Mouse (Mus musculus): Measurements from ENCODE around the gene Psmb4. TPM values are rescaled to one million over a fixed set of nuclear protein-coding genes. Genes with fewer than 3 reads are reported as not detected.

Psmb4 gene
- polyA plus RNA-seq, 1 experiment: 353 TPM

- no peak for TF ChIP-seq POLR2A (IDR thresholded peaks at IDR 0.05; ENCODE audit: borderline replicate concordance, extremely low read depth, insufficient read depth, insufficient read length, poor library complexity, severe bottlenecking)
- no peak for TF ChIP-seq CTCF (IDR thresholded peaks at IDR 0.05; ENCODE audit: borderline replicate concordance, extremely low read depth, insufficient read depth, insufficient read length)
- DNase-seq (ENCODE audit: low read depth): no peak
Measured at GRCm38 (mm10) chr3:94835396-94835795, 51.4 kb downstream of the Psmb4 start.

Other genes with a start within 250 kb of the Psmb4 start
- gene Gm10972, start 243.8 kb downstream of the Psmb4 start, polyA plus RNA-seq (2012; rRNA removed): not detected in 2 replicates
- 4.5 and 4.7 TPM in 2 replicates for gene Tuft1, start 228.1 kb downstream of the Psmb4 start, polyA plus RNA-seq (2012; rRNA removed)
- 0.52 and 0.57 TPM in 2 replicates for gene Selenbp2, start 193.4 kb downstream of the Psmb4 start, polyA plus RNA-seq (2012; rRNA removed)
- gene Cgn, start 100.5 kb downstream of the Psmb4 start, polyA plus RNA-seq (2012; rRNA removed): 4.2 and 7.0 TPM in 2 replicates
- gene Pogz, start 49.4 kb downstream of the Psmb4 start, polyA plus RNA-seq (2012; rRNA removed): 66.8 and 78.4 TPM in 2 replicates
- 9.7 and 10.6 TPM in 2 replicates for gene Selenbp1, start 46.1 kb upstream of the Psmb4 start, polyA plus RNA-seq (2012; rRNA removed)
- gene Rfx5, start 67.1 kb upstream of the Psmb4 start, polyA plus RNA-seq (2012; rRNA removed): 26.1 and 29.6 TPM in 2 replicates
- gene Pi4kb, start 87.8 kb upstream of the Psmb4 start, polyA plus RNA-seq (2012; rRNA removed): 53.9 and 59.5 TPM in 2 replicates
- 23.6 and 25.1 TPM in 2 replicates for gene Zfp687, start 128.5 kb upstream of the Psmb4 start, polyA plus RNA-seq (2012; rRNA removed)
- gene Psmd4, start 155.7 kb upstream of the Psmb4 start, polyA plus RNA-seq (2012; rRNA removed): 256 and 330 TPM in 2 replicates
- gene Pip5k1a, start 220.0 kb upstream of the Psmb4 start, polyA plus RNA-seq (2012; rRNA removed): 30.4 and 31.6 TPM in 2 replicates
- gene Vps72, start 224.1 kb upstream of the Psmb4 start, polyA plus RNA-seq (2012; rRNA removed): 159 and 173 TPM in 2 replicates
- 1.5 and 2.1 TPM in 2 replicates for gene Tmod4, start 237.5 kb upstream of the Psmb4 start, polyA plus RNA-seq (2012; rRNA removed)
- gene Scnm1, start 247.1 kb upstream of the Psmb4 start, polyA plus RNA-seq (2012; rRNA removed): 101 and 136 TPM in 2 replicates
- 23.7 and 27.4 TPM in 2 replicates for gene Lysmd1, start 247.1 kb upstream of the Psmb4 start, polyA plus RNA-seq (2012; rRNA removed)